Mouse (Mus musculus) intestine, postnatal 0 days (tissue): ENCODE measurements around the gene Epo. TPM values are rescaled to one million over a fixed set of nuclear protein-coding genes. Genes with fewer than 3 reads are reported as not detected.

Experiments
- ATAC-seq: fragments of 200-750 bp; cut with Nextera tagmentation; 2 replicates; pipeline ENCODE4 v1.8.0; 2017; ENCODE audit warnings: mild to moderate bottlenecking, moderate TSS enrichment, moderate library complexity
- H3K27ac ChIP-seq: fragments of 300-500 bp; sonication (generic); 2 replicates; pipeline ENCODE4 v1.5.1; 2014; ENCODE audit warnings: mild to moderate bottlenecking, low read depth, low read length, moderate library complexity
- H3K27me3 ChIP-seq: fragments of 300-500 bp; sonication (generic); replicated peaks from 2 replicates; pipeline ENCODE4 v1.6.1; 2014; ENCODE audit warnings: low read length, mixed read lengths; ENCODE audit not compliant: control insufficient read depth, insufficient read depth
- H3K36me3 ChIP-seq: fragments of 300-500 bp; sonication (generic); 2 replicates; pipeline ENCODE4 v1.6.1; 2014; ENCODE audit warnings: mild to moderate bottlenecking, moderate library complexity; ENCODE audit not compliant: control insufficient read depth, insufficient read depth
- H3K4me1 ChIP-seq: fragments of 300-500 bp; sonication (generic); replicated peaks from 2 replicates; pipeline ENCODE4 v1.6.1; 2014; ENCODE audit warnings: antibody characterized with exemption, low read length, mixed read lengths; ENCODE audit not compliant: control insufficient read depth, insufficient read depth
- H3K4me2 ChIP-seq: fragments of 300-500 bp; sonication (generic); replicated peaks from 2 replicates; pipeline ENCODE4 v1.6.1; 2014; ENCODE audit warnings: low read depth, mild to moderate bottlenecking, moderate library complexity
- H3K4me3 ChIP-seq: fragments of 300-500 bp; sonication (generic); 2 replicates; pipeline ENCODE4 v1.5.1; 2014; ENCODE audit warnings: low read depth, low read length
- H3K9ac ChIP-seq: fragments of 300-500 bp; sonication (generic); 2 replicates; pipeline ENCODE4 v1.6.1; 2014; ENCODE audit warnings: mild to moderate bottlenecking, low read depth, low read length
- H3K9me3 ChIP-seq: fragments of 300-500 bp; sonication (generic); 2 replicates; pipeline ENCODE4 v1.6.1; 2016; ENCODE audit warnings: mixed run types; ENCODE audit not compliant: control insufficient read depth
- CTCF ChIP-seq: sonication (generic); IDR thresholded peaks from 2 replicates; pipeline ENCODE4 v1.5.1; 2016; ENCODE audit warnings: low read depth, mild to moderate bottlenecking, control low read depth, antibody characterized with exemption, moderate library complexity
- WGBS: fragments of 180-500 bp; shearing (Covaris S2); extraction: QIAGEN DNeasy Blood & Tissue Kit; methylation state at CpG from one replicate; pipeline ENCODE4 v1.1.7; 2014; 5-methylcytosine and 5-hydroxymethylcytosine counted together
- microRNA-seq: library from miRNA; unstranded; fragments of <30 nt; microRNA quantifications from one replicate; pipeline ENCODE4, GENCODE M21; 2016
- polyA plus RNA-seq: library from polyadenylated mRNA; unstranded; fragments of >200 nt; fragmentation: Nextera tagmentation; extraction: Ambion mirVana; gene quantifications from 2 replicates; pipeline ENCODE4 v1.2.1, GENCODE M21; 2015

Epo gene
- polyA plus RNA-seq, 1 experiment from 2014 or later, result not detected

GRCm38 (mm10) chr5:137445536-137445935 lies 87.5 kb downstream of the Epo start:
- Histone ChIP-seq H3K27ac (no peak overlapping the region), H3K4me3 (no peak overlapping the region), H3K36me3 (peaks cover 3% of the 10 kb centered on the region; the same call in 1 of the 2 replicates), H3K4me1 (no peaks in the 10 kb centered on the region), H3K9me3 (no peaks in the 10 kb centered on the region), H3K4me2 (no peak overlapping the region), H3K27me3 (no peaks in the 10 kb centered on the region), H3K9ac (no peak overlapping the region)
- ATAC-seq, result no peak
- TF ChIP-seq CTCF, result no peak

- TF ChIP-seq CTCF, result no peak
- H3K4me2 ChIP-seq, result no peak overlapping the region
- H3K4me3 ChIP-seq, result no peak overlapping the region
- H3K27me3 ChIP-seq, result no peaks in the 10 kb centered on the region
- H3K27ac ChIP-seq, result no peak overlapping the region
- no peaks in the 10 kb centered on the region for H3K9me3 ChIP-seq
- 72% methylated on average over 11 of the region's 11 CpGs for WGBS
- ATAC-seq, result no peak
- H3K9ac ChIP-seq, result no peak overlapping the region
- H3K36me3 ChIP-seq, result peaks cover 3% of the 10 kb centered on the region; the same call in 1 of the 2 replicates
- H3K4me1 ChIP-seq, result no peaks in the 10 kb centered on the region
These were observed 92.7 kb downstream of the Epo start for GRCm38 (mm10) chr5:137440216-137440855.

- Histone ChIP-seq H3K9ac (no peak overlapping the region), H3K27ac (no peak overlapping the region), H3K4me2 (no peak overlapping the region), H3K36me3 (peaks cover 3% of the 10 kb centered on the region; the same call in 1 of the 2 replicates), H3K4me3 (no peak overlapping the region), H3K27me3 (no peaks in the 10 kb centered on the region), H3K9me3 (no peaks in the 10 kb centered on the region), H3K4me1 (no peaks in the 10 kb centered on the region)
- no peak for TF ChIP-seq CTCF
- no peak for ATAC-seq
- WGBS, result 73% methylated on average over 6 of the region's 6 CpGs
These were observed 99.2 kb downstream of the Epo start for GRCm38 (mm10) chr5:137433889-137434288.

Small RNA genes within 50 kb of the gene (microRNA-seq; reads per million reads assigned to microRNA genes)
- 1.1 reads per million for gene Mir6418

Other genes starting within 250 kb of the Epo start
- gene Ache, start 245.7 kb downstream of the Epo start, polyA plus RNA-seq, result 8.9 and 9.6 TPM in 2 replicates
- gene Ufsp1, start 238.6 kb downstream of the Epo start, polyA plus RNA-seq, result 10.4 and 11.0 TPM in 2 replicates
- gene Srrt, start 225.6 kb downstream of the Epo start, polyA plus RNA-seq, result 31.3 and 32.2 TPM in 2 replicates
- gene Trip6, start 218.8 kb downstream of the Epo start, polyA plus RNA-seq, result 23.8 and 24.8 TPM in 2 replicates
- 11.8 and 13.4 TPM in 2 replicates for gene Slc12a9, start 199.6 kb downstream of the Epo start, polyA plus RNA-seq
- 12.6 and 12.9 TPM in 2 replicates for gene Ephb4, start 183.1 kb downstream of the Epo start, polyA plus RNA-seq
- gene Zan, start 56.2 kb downstream of the Epo start, polyA plus RNA-seq, result 0.35 and 0.42 TPM in 2 replicates
- gene Pop7, start 30.7 kb downstream of the Epo start, polyA plus RNA-seq, result 47.9 and 50.4 TPM in 2 replicates
- 4.7 and 6.4 TPM in 2 replicates for gene Gigyf1, start 14.7 kb downstream of the Epo start, polyA plus RNA-seq
- gene Gnb2, start 268 bp upstream of the Epo start, polyA plus RNA-seq, result 386 and 389 TPM in 2 replicates
- gene Actl6b, start 20.3 kb upstream of the Epo start, polyA plus RNA-seq, result 2.1 and 2.9 TPM in 2 replicates
- gene Tfr2, start 36.6 kb upstream of the Epo start, polyA plus RNA-seq, result 0.27 and 0.50 TPM in 2 replicates
- 35.3 and 38.0 TPM in 2 replicates for gene Mospd3, start 67.8 kb upstream of the Epo start, polyA plus RNA-seq
- 44.2 and 44.6 TPM in 2 replicates for gene Pcolce, start 80.5 kb upstream of the Epo start, polyA plus RNA-seq
- gene Fbxo24, start 95.8 kb upstream of the Epo start, polyA plus RNA-seq, result 0.16 and 0.25 TPM in 2 replicates
- gene Lrch4, start 95.9 kb upstream of the Epo start, polyA plus RNA-seq, result 31.5 and 31.6 TPM in 2 replicates
- 1.3 and 1.8 TPM in 2 replicates for gene Gm20605, start 95.9 kb upstream of the Epo start, polyA plus RNA-seq
- gene Sap25, start 108.1 kb upstream of the Epo start, polyA plus RNA-seq, result 2.3 and 4.8 TPM in 2 replicates
- gene Irs3, start 112.5 kb upstream of the Epo start, polyA plus RNA-seq, result 0.09 and 0.18 TPM in 2 replicates
- gene Agfg2, start 151.5 kb upstream of the Epo start, polyA plus RNA-seq, result 16.8 and 19.0 TPM in 2 replicates
- 1.6 and 2.0 TPM in 2 replicates for gene Nyap1, start 208.4 kb upstream of the Epo start, polyA plus RNA-seq
- 111 and 119 TPM in 2 replicates for gene Tsc22d4, start 212.5 kb upstream of the Epo start, polyA plus RNA-seq
- gene Ppp1r35, start 245.6 kb upstream of the Epo start, polyA plus RNA-seq, result 29.0 and 30.8 TPM in 2 replicates